Mouse (Mus musculus): Measurements from ENCODE around the gene Daam1. TPM values are rescaled to one million over a fixed set of nuclear protein-coding genes. Genes with fewer than 3 reads are reported as not detected.

Daam1 gene
- polyA plus RNA-seq, 1 experiment from 2014 or later, result 8.5 TPM

DNA sequence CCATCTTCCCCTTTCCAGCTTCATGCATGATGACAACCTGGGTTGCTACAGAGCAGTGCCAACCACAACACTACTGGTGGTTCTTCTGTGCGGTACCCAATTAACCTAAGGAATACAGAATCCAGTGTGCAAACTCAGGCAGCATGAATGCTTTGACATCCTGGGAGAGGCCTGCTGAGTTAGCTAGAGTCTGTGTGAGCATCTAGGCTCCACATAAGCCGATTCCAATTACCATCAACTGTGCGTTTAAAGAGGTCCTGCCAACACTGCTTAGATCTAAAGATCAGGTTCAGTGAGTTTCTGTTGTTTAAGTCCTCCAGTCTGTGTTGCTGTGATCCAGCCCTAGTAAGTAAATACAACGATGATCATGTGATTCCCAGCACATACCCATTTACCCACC is 189.4 kb downstream of the Daam1 start:
- 92% methylated on average over 4 of the region's 4 CpGs for WGBS
- H3K9me3 ChIP-seq (ENCODE audit: control insufficient read depth, low read length), result no peaks in the 10 kb centered on the region
- H3K36me3 ChIP-seq (ENCODE audit: control insufficient read depth, insufficient read depth, low read length), result no peaks in the 10 kb centered on the region
- H3K27ac ChIP-seq (replicated peaks; ENCODE audit: low read depth, low read length), result no peak overlapping the region
- H3K27me3 ChIP-seq (ENCODE audit: control insufficient read depth, insufficient read depth, low read length), result no peaks in the 10 kb centered on the region
- no peak for ATAC-seq (ENCODE audit: insufficient number of reproducible peaks, low FRiP score, low TSS enrichment, low read depth)
- no peak overlapping the region for H3K9ac ChIP-seq (ENCODE audit: low read length)
- no peak overlapping the region for H3K4me3 ChIP-seq (ENCODE audit: low read depth, low read length)
- DNase-seq (ENCODE audit: low spot score), result no peak
- H3K4me2 ChIP-seq (ENCODE audit: low read depth, severe bottlenecking), result no peak overlapping the region
- no peaks in the 10 kb centered on the region; the same call in 1 of the 2 replicates for H3K4me1 ChIP-seq (ENCODE audit: control insufficient read depth, insufficient read depth, low read length)

DNA sequence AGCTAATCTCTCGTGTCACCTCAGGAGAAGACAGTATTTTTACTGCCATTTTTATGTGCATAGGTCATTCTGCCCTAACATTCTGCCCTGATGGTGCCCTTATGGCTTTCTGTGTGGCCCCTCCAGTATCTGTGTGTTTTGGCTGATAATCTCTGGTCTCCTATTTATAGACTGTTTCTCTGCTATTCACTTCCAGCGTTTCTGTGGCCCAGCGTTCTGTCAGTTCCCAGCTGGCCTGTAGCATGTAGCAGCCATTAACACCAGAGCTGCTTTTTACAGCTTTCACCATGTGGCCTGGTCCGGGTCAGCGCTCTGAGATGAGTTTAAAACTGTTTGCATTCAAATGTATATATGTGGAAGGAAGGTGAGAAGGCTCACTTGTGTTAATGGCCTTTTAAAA is 190.7 kb downstream of the Daam1 start:
- H3K27me3 ChIP-seq (ENCODE audit: control insufficient read depth, insufficient read depth, low read length), result no peaks in the 10 kb centered on the region
- no peaks in the 10 kb centered on the region for H3K36me3 ChIP-seq (ENCODE audit: control insufficient read depth, insufficient read depth, low read length)
- no peaks in the 10 kb centered on the region; the same call in 1 of the 2 replicates for H3K4me1 ChIP-seq (ENCODE audit: control insufficient read depth, insufficient read depth, low read length)
- ATAC-seq (ENCODE audit: insufficient number of reproducible peaks, low FRiP score, low TSS enrichment, low read depth), result no peak
- DNase-seq (ENCODE audit: low spot score), result peak; percentile 27
- H3K4me3 ChIP-seq (ENCODE audit: low read depth, low read length), result no peak overlapping the region
- WGBS, result 34% methylated on average over 5 of the region's 5 CpGs
- no peak overlapping the region for H3K9ac ChIP-seq (ENCODE audit: low read length)
- no peaks in the 10 kb centered on the region for H3K9me3 ChIP-seq (ENCODE audit: control insufficient read depth, low read length)
- no peak overlapping the region for H3K4me2 ChIP-seq (ENCODE audit: low read depth, severe bottlenecking)
- H3K27ac ChIP-seq (replicated peaks; ENCODE audit: low read depth, low read length), result no peak overlapping the region

DNA sequence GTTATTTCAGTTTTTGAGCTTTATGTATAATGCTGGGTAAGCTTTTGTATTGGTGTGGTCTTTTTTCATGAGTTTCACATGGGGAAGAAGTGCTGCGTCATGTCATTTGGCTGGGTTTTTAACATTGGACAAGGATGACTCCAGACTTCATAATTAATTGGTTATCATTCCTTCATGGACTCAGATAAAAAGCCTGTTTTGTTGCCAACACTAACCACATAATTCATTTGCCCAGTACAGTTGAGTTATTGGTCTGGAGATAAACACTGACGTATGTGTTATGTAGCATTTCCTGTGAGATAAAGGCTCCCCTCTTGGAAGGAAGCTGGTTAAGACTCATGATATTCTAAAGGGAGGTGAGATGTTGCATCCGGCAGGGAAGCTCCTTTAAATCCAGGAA is 191.9 kb downstream of the Daam1 start:
- Histone ChIP-seq H3K27ac (replicated peaks; ENCODE audit: low read depth, low read length) (no peak overlapping the region), H3K9ac (ENCODE audit: low read length) (no peak overlapping the region), H3K36me3 (ENCODE audit: control insufficient read depth, insufficient read depth, low read length) (no peaks in the 10 kb centered on the region), H3K9me3 (ENCODE audit: control insufficient read depth, low read length) (no peaks in the 10 kb centered on the region), H3K4me3 (ENCODE audit: low read depth, low read length) (no peak overlapping the region), H3K4me1 (ENCODE audit: control insufficient read depth, insufficient read depth, low read length) (no peaks in the 10 kb centered on the region; the same call in 1 of the 2 replicates), H3K27me3 (ENCODE audit: control insufficient read depth, insufficient read depth, low read length) (no peaks in the 10 kb centered on the region), H3K4me2 (ENCODE audit: low read depth, severe bottlenecking) (no peak overlapping the region)
- no peak for DNase-seq (ENCODE audit: low spot score)
- ATAC-seq (ENCODE audit: insufficient number of reproducible peaks, low FRiP score, low TSS enrichment, low read depth), result no peak
- 95% methylated on average over 3 of the region's 3 CpGs for WGBS

DNA sequence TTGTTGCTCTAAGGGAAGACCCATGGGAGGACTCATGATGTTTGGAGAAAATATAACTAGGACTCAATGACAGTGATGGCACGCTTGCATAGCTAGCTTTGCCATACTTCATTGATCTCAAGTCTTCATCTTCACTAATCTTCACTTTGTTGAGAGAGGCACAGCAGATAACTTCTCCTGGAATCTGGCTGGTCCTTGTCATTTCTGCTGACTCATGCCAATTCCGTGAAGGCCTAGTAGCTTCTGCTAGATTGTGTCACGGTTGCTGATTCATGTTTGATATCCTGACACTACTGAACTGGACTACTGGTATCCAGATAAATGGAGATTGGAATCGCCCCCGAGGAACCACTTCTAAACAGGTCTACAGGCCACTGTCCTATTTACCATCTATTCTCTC is 192.7 kb downstream of the Daam1 start:
- H3K9ac ChIP-seq (ENCODE audit: low read length), result no peak overlapping the region
- no peaks in the 10 kb centered on the region for H3K36me3 ChIP-seq (ENCODE audit: control insufficient read depth, insufficient read depth, low read length)
- DNase-seq (ENCODE audit: low spot score) (no peak), ATAC-seq (ENCODE audit: insufficient number of reproducible peaks, low FRiP score, low TSS enrichment, low read depth) (no peak)
- H3K9me3 ChIP-seq (ENCODE audit: control insufficient read depth, low read length), result no peaks in the 10 kb centered on the region
- no peak overlapping the region for H3K4me2 ChIP-seq (ENCODE audit: low read depth, severe bottlenecking)
- H3K4me1 ChIP-seq (ENCODE audit: control insufficient read depth, insufficient read depth, low read length), result no peaks in the 10 kb centered on the region; the same call in 1 of the 2 replicates
- no peak overlapping the region for H3K4me3 ChIP-seq (ENCODE audit: low read depth, low read length)
- 92% methylated on average over 5 of the region's 5 CpGs for WGBS
- no peak overlapping the region for H3K27ac ChIP-seq (replicated peaks; ENCODE audit: low read depth, low read length)
- H3K27me3 ChIP-seq (ENCODE audit: control insufficient read depth, insufficient read depth, low read length), result no peaks in the 10 kb centered on the region

GRCm38 (mm10) chr12:72025275-72025795 is 194.5 kb downstream of the Daam1 start:
- DNase-seq (ENCODE audit: low spot score) (no peak), ATAC-seq (ENCODE audit: insufficient number of reproducible peaks, low FRiP score, low TSS enrichment, low read depth) (no peak)
- Histone ChIP-seq H3K4me3 (ENCODE audit: low read depth, low read length) (no peak overlapping the region), H3K36me3 (ENCODE audit: control insufficient read depth, insufficient read depth, low read length) (no peaks in the 10 kb centered on the region), H3K4me1 (ENCODE audit: control insufficient read depth, insufficient read depth, low read length) (no peaks in the 10 kb centered on the region; the same call in 1 of the 2 replicates), H3K4me2 (ENCODE audit: low read depth, severe bottlenecking) (no peak overlapping the region), H3K27ac (replicated peaks; ENCODE audit: low read depth, low read length) (no peak overlapping the region), H3K27me3 (ENCODE audit: control insufficient read depth, insufficient read depth, low read length) (no peaks in the 10 kb centered on the region), H3K9ac (ENCODE audit: low read length) (no peak overlapping the region), H3K9me3 (ENCODE audit: control insufficient read depth, low read length) (no peaks in the 10 kb centered on the region)
- WGBS, result 74% methylated on average over 6 of the region's 6 CpGs

GRCm38 (mm10) chr12:72031171-72031570 is 200.3 kb downstream of the Daam1 start:
- Histone ChIP-seq H3K9ac (ENCODE audit: low read length) (no peak overlapping the region), H3K9me3 (ENCODE audit: control insufficient read depth, low read length) (no peaks in the 10 kb centered on the region), H3K4me3 (ENCODE audit: low read depth, low read length) (no peak overlapping the region), H3K27me3 (ENCODE audit: control insufficient read depth, insufficient read depth, low read length) (no peaks in the 10 kb centered on the region), H3K4me1 (ENCODE audit: control insufficient read depth, insufficient read depth, low read length) (no peaks in the 10 kb centered on the region), H3K4me2 (ENCODE audit: low read depth, severe bottlenecking) (no peak overlapping the region), H3K27ac (replicated peaks; ENCODE audit: low read depth, low read length) (no peak overlapping the region), H3K36me3 (ENCODE audit: control insufficient read depth, insufficient read depth, low read length) (no peaks in the 10 kb centered on the region)
- whole genome bisulfite sequencing, result 89% methylated on average over 5 of the region's 5 CpGs
- no peak for DNase-seq (ENCODE audit: low spot score)
- no peak for ATAC-seq (ENCODE audit: insufficient number of reproducible peaks, low FRiP score, low TSS enrichment, low read depth)

DNA sequence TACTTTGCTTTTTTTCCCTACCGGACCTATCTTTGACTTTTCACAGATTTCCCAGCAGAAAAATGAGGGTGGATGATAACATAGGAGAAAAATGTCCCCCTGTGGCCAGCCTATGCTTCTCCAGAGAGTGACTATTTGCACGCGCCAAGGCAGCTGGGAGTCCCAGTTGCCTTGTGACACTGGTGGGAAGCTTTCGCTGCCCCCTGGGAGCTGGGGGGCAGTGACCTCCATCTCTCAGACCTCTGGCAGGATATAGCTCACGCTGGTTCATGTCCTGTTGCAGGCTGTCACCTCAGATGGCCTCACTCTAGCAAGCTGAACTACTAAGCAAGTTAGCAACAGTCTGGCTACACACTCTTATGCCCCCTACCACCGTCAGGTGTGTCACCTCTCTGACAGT is 200.9 kb downstream of the Daam1 start:
- Histone ChIP-seq H3K4me1 (ENCODE audit: control insufficient read depth, insufficient read depth, low read length) (no peaks in the 10 kb centered on the region), H3K4me2 (ENCODE audit: low read depth, severe bottlenecking) (no peak overlapping the region), H3K27me3 (ENCODE audit: control insufficient read depth, insufficient read depth, low read length) (no peaks in the 10 kb centered on the region), H3K9ac (ENCODE audit: low read length) (no peak overlapping the region), H3K36me3 (ENCODE audit: control insufficient read depth, insufficient read depth, low read length) (no peaks in the 10 kb centered on the region), H3K4me3 (ENCODE audit: low read depth, low read length) (no peak overlapping the region), H3K9me3 (ENCODE audit: control insufficient read depth, low read length) (no peaks in the 10 kb centered on the region), H3K27ac (replicated peaks; ENCODE audit: low read depth, low read length) (no peak overlapping the region)
- DNase-seq (ENCODE audit: low spot score) (no peak), ATAC-seq (ENCODE audit: insufficient number of reproducible peaks, low FRiP score, low TSS enrichment, low read depth) (no peak)
- WGBS, result 87% methylated on average over 6 of the region's 6 CpGs

- Histone ChIP-seq H3K4me1 (ENCODE audit: control insufficient read depth, insufficient read depth, low read length) (no peaks in the 10 kb centered on the region), H3K9ac (ENCODE audit: low read length) (no peak overlapping the region), H3K36me3 (ENCODE audit: control insufficient read depth, insufficient read depth, low read length) (no peaks in the 10 kb centered on the region), H3K4me2 (ENCODE audit: low read depth, severe bottlenecking) (no peak overlapping the region), H3K4me3 (ENCODE audit: low read depth, low read length) (no peak overlapping the region), H3K27ac (replicated peaks; ENCODE audit: low read depth, low read length) (no peak overlapping the region), H3K27me3 (ENCODE audit: control insufficient read depth, insufficient read depth, low read length) (no peaks in the 10 kb centered on the region), H3K9me3 (ENCODE audit: control insufficient read depth, low read length) (no peaks in the 10 kb centered on the region)
- no peak for DNase-seq (ENCODE audit: low spot score)
- 73% methylated on average over 9 of the region's 9 CpGs for WGBS
- no peak for ATAC-seq (ENCODE audit: insufficient number of reproducible peaks, low FRiP score, low TSS enrichment, low read depth)
Measured at GRCm38 (mm10) chr12:72036097-72036661, 205.3 kb downstream of the Daam1 start.

DNA sequence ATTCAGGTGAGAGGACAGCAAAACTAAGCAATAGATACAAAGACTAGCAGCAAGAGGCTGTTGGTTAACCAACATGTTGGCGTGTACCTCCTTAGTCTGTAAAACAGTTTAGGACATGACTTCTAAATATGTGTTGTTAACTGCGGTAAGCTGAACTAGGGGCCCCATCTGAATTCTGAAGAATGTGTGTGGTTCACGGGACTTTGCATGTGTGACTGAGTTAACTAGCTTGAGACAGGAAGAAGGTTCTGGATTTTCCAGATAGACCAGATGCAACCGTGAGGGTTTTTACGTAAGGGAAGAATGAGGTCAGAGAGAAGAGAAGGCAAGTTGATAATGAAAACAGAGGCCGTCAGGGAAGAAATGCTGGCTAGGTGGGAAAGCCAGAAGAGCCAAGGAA is 206.2 kb downstream of the Daam1 start:
- no peaks in the 10 kb centered on the region for H3K9me3 ChIP-seq (ENCODE audit: control insufficient read depth, low read length)
- DNase-seq (ENCODE audit: low spot score) (no peak), ATAC-seq (ENCODE audit: insufficient number of reproducible peaks, low FRiP score, low TSS enrichment, low read depth) (no peak)
- no peak overlapping the region for H3K4me3 ChIP-seq (ENCODE audit: low read depth, low read length)
- 87% methylated on average over 6 of the region's 6 CpGs for WGBS
- no peaks in the 10 kb centered on the region for H3K4me1 ChIP-seq (ENCODE audit: control insufficient read depth, insufficient read depth, low read length)
- H3K27me3 ChIP-seq (ENCODE audit: control insufficient read depth, insufficient read depth, low read length), result no peaks in the 10 kb centered on the region
- H3K9ac ChIP-seq (ENCODE audit: low read length), result no peak overlapping the region
- H3K4me2 ChIP-seq (ENCODE audit: low read depth, severe bottlenecking), result no peak overlapping the region
- no peak overlapping the region for H3K27ac ChIP-seq (replicated peaks; ENCODE audit: low read depth, low read length)
- no peaks in the 10 kb centered on the region for H3K36me3 ChIP-seq (ENCODE audit: control insufficient read depth, insufficient read depth, low read length)

All from limb, embryonic 11.5 days (tissue).